Mouse (Mus musculus): ENCODE results near the gene Rpia.
"Not testable (repeated sequence)": the region's sequence is repeated elsewhere in the genome, so short reads cannot be mapped to it uniquely, and the experiment has no call there.

GRCm38 (mm10) chr6:70823277-70823676 is 31.2 kb upstream of the Rpia start:
- not testable (repeated sequence) for TF ChIP-seq CTCF, EP300 (IDR thresholded peaks at IDR 0.05)

All from lung, postnatal 0 days (tissue).